Comparison of ENCODE assay signal across 8 mouse cellular contexts in the genomic region with DNA sequence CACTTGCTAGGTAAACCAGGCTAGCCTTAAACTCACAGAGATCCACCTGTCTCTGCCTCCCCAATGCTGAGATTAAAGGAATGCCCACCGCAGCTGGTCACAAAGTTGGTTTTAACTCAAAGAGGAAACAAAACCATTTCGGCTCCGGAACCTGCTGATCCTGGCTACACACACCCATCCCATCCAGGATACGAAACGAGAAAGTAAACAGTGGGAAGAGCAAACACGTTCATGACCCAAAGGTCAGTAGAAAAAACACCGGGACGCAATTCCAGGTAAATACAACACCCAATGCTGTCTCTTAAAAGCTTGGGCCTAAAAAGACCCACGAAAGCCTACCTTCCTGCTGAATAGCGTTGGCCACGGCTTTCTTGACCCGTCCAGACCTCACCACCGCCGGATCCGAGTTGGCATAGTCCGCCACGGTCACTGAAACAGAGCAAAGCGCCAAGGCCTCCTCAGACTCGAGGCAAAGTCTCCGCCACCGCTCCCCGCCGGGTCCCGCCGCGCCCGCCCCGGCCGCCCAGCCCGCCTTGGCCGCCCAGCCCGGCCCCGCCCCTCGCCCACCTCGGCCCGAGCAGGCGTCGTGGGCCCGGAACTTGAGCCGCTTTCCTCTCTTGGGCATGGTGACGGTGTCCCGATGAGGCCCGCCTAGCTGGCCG. TPM values are rescaled to one million over a fixed set of nuclear protein-coding genes. Genes with fewer than 3 reads are reported as not detected.
DNase-seq lines count a peak whose midpoint lies in the region; ATAC-seq and TF ChIP-seq lines count a peak whose summit lies in the region.

No protein-coding gene starts in this region.

- peaks cover 15% of the 10 kb centered on the region for H3K36me3 ChIP-seq in intestine, postnatal 0 days (ENCODE audit: control insufficient read depth, insufficient read depth)
- H3K36me3 ChIP-seq in midbrain, embryonic 16.5 days (ENCODE audit: control insufficient read depth, insufficient read depth, low read length), result peaks cover 7% of the 10 kb centered on the region

- WGBS in intestine, postnatal 0 days, result under 1% methylated on average over 44 of the region's 44 CpGs
- WGBS in midbrain, embryonic 16.5 days, result 3% methylated on average over 34 of the region's 44 CpGs

- peak overlapping the region; percentile 80 for H3K4me2 ChIP-seq in intestine, postnatal 0 days (replicated peaks; ENCODE audit: low read depth)
- H3K4me2 ChIP-seq in midbrain, embryonic 16.5 days (ENCODE audit: low read length), result peak overlapping the region; percentile 77

- peak overlapping the region; percentile 87 for H3K4me3 ChIP-seq in intestine, postnatal 0 days (ENCODE audit: low read depth, low read length)
- H3K4me3 ChIP-seq in midbrain, embryonic 16.5 days (ENCODE audit: low read depth, low read length), result peak overlapping the region; percentile 73

- peak overlapping the region; percentile 94 for H3K9ac ChIP-seq in intestine, postnatal 0 days (ENCODE audit: low read depth, low read length)
- H3K9ac ChIP-seq in midbrain, embryonic 16.5 days (ENCODE audit: low read depth, low read length), result peak overlapping the region; percentile 86

- TF ChIP-seq CTCF in intestine, postnatal 0 days (IDR thresholded peaks at IDR 0.05; ENCODE audit: low read depth), result no peak

- H3K27me3 ChIP-seq in intestine, postnatal 0 days (replicated peaks; ENCODE audit: control insufficient read depth, insufficient read depth, low read length), result no peaks in the 10 kb centered on the region
- no peaks in the 10 kb centered on the region for H3K27me3 ChIP-seq in midbrain, embryonic 16.5 days (ENCODE audit: control insufficient read depth, insufficient read depth, low read depth, low read length)

- no peaks in the 10 kb centered on the region for H3K9me3 ChIP-seq in intestine, postnatal 0 days (ENCODE audit: control insufficient read depth)
- no peaks in the 10 kb centered on the region for H3K9me3 ChIP-seq in midbrain, embryonic 16.5 days (replicated peaks; ENCODE audit: control insufficient read depth, low read length, poor library complexity, severe bottlenecking)

- peak; percentile 9 for DNase-seq in adrenal gland, postnatal 14 days
- no peak for DNase-seq in adrenal gland, postnatal 25 days
- peak; percentile 8 for DNase-seq in thymus, postnatal 0 days (ENCODE audit: low spot score)
- no peak for DNase-seq in thymus, postnatal 25 days
- DNase-seq in frontal cortex, postnatal 14 days (ENCODE audit: low spot score in 2 of 2), result no peak
- DNase-seq in embryo, embryonic 9.5 days (ENCODE audit: extremely low spot score), result no peak

- H3K4me1 ChIP-seq in intestine, postnatal 0 days (replicated peaks; ENCODE audit: control insufficient read depth, insufficient read depth, low read length), result peaks cover 3% of the 10 kb centered on the region; the same call in 1 of the 2 replicates
- H3K4me1 ChIP-seq in midbrain, embryonic 16.5 days (ENCODE audit: control insufficient read depth, insufficient read depth, low read length), result peaks cover 23% of the 10 kb centered on the region

- peak; percentile 77 for ATAC-seq in intestine, postnatal 0 days
- ATAC-seq in midbrain, embryonic 16.5 days, result no peak; the same call in 1 of the 2 replicates

- H3K27ac ChIP-seq in intestine, postnatal 0 days (ENCODE audit: low read depth, low read length), result peak overlapping the region; percentile 92
- peak overlapping the region; percentile 82 for H3K27ac ChIP-seq in midbrain, embryonic 16.5 days (ENCODE audit: low read length)

RNA-seq across cellular contexts. Expression of gene Tmem183a, which starts 0.5 kb away (rescaled TPM):
- 39.7 and 50.9 TPM in 2 replicates for total RNA-seq in adrenal gland, postnatal 14 days (2021)
- 47.2 and 56.3 TPM in 2 replicates for total RNA-seq in adrenal gland, postnatal 25 days (2021)
- 58.0 and 64.3 TPM in 2 replicates for polyA plus RNA-seq in thymus, postnatal 0 days (2015; fragmentation: Nextera tagmentation; extraction: Ambion mirVana)
- 59.8 and 60.6 TPM in 2 replicates for polyA plus RNA-seq in intestine, postnatal 0 days (2015; fragmentation: Nextera tagmentation; extraction: Ambion mirVana)
- polyA plus RNA-seq in midbrain, embryonic 16.5 days (2015; fragmentation: Nextera tagmentation; extraction: Ambion mirVana), result 155 and 159 TPM in 2 replicates

RNA-seq across cellular contexts. Expression of gene 4933406M09Rik, which starts 24.4 kb away (rescaled TPM):
- total RNA-seq in adrenal gland, postnatal 14 days (2021), result not detected in 2 replicates
- total RNA-seq in adrenal gland, postnatal 25 days (2021), result not detected in 2 replicates
- not detected in 2 replicates for polyA plus RNA-seq in thymus, postnatal 0 days (2015; fragmentation: Nextera tagmentation; extraction: Ambion mirVana)
- not detected in 2 replicates for polyA plus RNA-seq in intestine, postnatal 0 days (2015; fragmentation: Nextera tagmentation; extraction: Ambion mirVana)
- polyA plus RNA-seq in midbrain, embryonic 16.5 days (2015; fragmentation: Nextera tagmentation; extraction: Ambion mirVana), result not detected in 2 replicates

RNA-seq across cellular contexts. Expression of gene Ppfia4, which starts 28.6 kb away (rescaled TPM):
- 0.67 and 1.6 TPM in 2 replicates for total RNA-seq in adrenal gland, postnatal 14 days (2021)
- 0.67 and 2.0 TPM in 2 replicates for total RNA-seq in adrenal gland, postnatal 25 days (2021)
- 2.1 and 3.2 TPM in 2 replicates for polyA plus RNA-seq in thymus, postnatal 0 days (2015; fragmentation: Nextera tagmentation; extraction: Ambion mirVana)
- polyA plus RNA-seq in intestine, postnatal 0 days (2015; fragmentation: Nextera tagmentation; extraction: Ambion mirVana), result 2.4 and 2.5 TPM in 2 replicates
- polyA plus RNA-seq in midbrain, embryonic 16.5 days (2015; fragmentation: Nextera tagmentation; extraction: Ambion mirVana), result 20.2 and 25.6 TPM in 2 replicates

RNA-seq across cellular contexts. Expression of gene Cyb5r1, which starts 44.0 kb away (rescaled TPM):
- 27.4 and 28.0 TPM in 2 replicates for total RNA-seq in adrenal gland, postnatal 14 days (2021)
- total RNA-seq in adrenal gland, postnatal 25 days (2021), result 51.2 and 62.0 TPM in 2 replicates
- polyA plus RNA-seq in thymus, postnatal 0 days (2015; fragmentation: Nextera tagmentation; extraction: Ambion mirVana), result 13.4 and 20.4 TPM in 2 replicates
- polyA plus RNA-seq in intestine, postnatal 0 days (2015; fragmentation: Nextera tagmentation; extraction: Ambion mirVana), result 9.4 and 10.1 TPM in 2 replicates
- 11.4 and 12.2 TPM in 2 replicates for polyA plus RNA-seq in midbrain, embryonic 16.5 days (2015; fragmentation: Nextera tagmentation; extraction: Ambion mirVana)

RNA-seq across cellular contexts. Expression of gene Adipor1, which starts 53.9 kb away (rescaled TPM):
- 119 and 126 TPM in 2 replicates for total RNA-seq in adrenal gland, postnatal 14 days (2021)
- total RNA-seq in adrenal gland, postnatal 25 days (2021), result 129 and 132 TPM in 2 replicates
- polyA plus RNA-seq in thymus, postnatal 0 days (2015; fragmentation: Nextera tagmentation; extraction: Ambion mirVana), result 65.8 and 67.9 TPM in 2 replicates
- polyA plus RNA-seq in intestine, postnatal 0 days (2015; fragmentation: Nextera tagmentation; extraction: Ambion mirVana), result 77.3 and 81.4 TPM in 2 replicates
- polyA plus RNA-seq in midbrain, embryonic 16.5 days (2015; fragmentation: Nextera tagmentation; extraction: Ambion mirVana), result 77.1 and 82.6 TPM in 2 replicates

Comparison
In these comparisons a context has a peak if more than half of its experiments do, and no peak if none do; other contexts are left out.
1. DNase-seq: peak in adrenal gland, postnatal 14 days (single experiment) and thymus, postnatal 0 days (single experiment); none in adrenal gland, postnatal 25 days (single experiment), thymus, postnatal 25 days (single experiment), frontal cortex, postnatal 14 days (0 of 2) and embryo, embryonic 9.5 days (single experiment).